Comparison of ENCODE assay signal across 16 mouse cellular contexts in genomic region chr1:193450814-193451213, GRCm38 (mm10).
DNase-seq lines count a peak whose midpoint lies in the region; ATAC-seq lines count a peak whose summit lies in the region.
"Had no signal": no experiment of that assay in that cellular context is flagged by ENCODE, and none has a peak within 500 bp of the region (broad histone marks: within the 10 kb centered on the region; RNA-seq: fewer than 3 reads in every experiment).

No protein-coding gene starts in this region.

- no peaks in the 10 kb centered on the region for H3K9me3 ChIP-seq in heart, embryonic 10.5 days
- H3K9me3 ChIP-seq in midbrain, embryonic 13.5 days, result no peaks in the 10 kb centered on the region
- H3K9me3 ChIP-seq in midbrain, embryonic 14.5 days (ENCODE audit: control insufficient read depth, low read length), result no peaks in the 10 kb centered on the region
- no peaks in the 10 kb centered on the region for H3K9me3 ChIP-seq in hindbrain, embryonic 16.5 days (ENCODE audit: control insufficient read depth, low read length)
- H3K9me3 ChIP-seq in liver, embryonic 11.5 days (ENCODE audit: control insufficient read depth, low read length), result no peaks in the 10 kb centered on the region
- H3K9me3 ChIP-seq: G1E; neural tube, embryonic 12.5 days had no signal

- peaks cover 37% of the 10 kb centered on the region for H3K4me1 ChIP-seq in heart, embryonic 10.5 days
- peaks cover 18% of the 10 kb centered on the region for H3K4me1 ChIP-seq in midbrain, embryonic 13.5 days (replicated peaks)
- peaks cover 21% of the 10 kb centered on the region for H3K4me1 ChIP-seq in midbrain, embryonic 14.5 days (ENCODE audit: control insufficient read depth, insufficient read depth, low read length)
- peaks cover 11% of the 10 kb centered on the region for H3K4me1 ChIP-seq in hindbrain, embryonic 16.5 days (ENCODE audit: control insufficient read depth, insufficient read depth, low read depth, low read length)
- no peaks in the 10 kb centered on the region; the same call in 1 of the 2 replicates for H3K4me1 ChIP-seq in liver, embryonic 11.5 days (replicated peaks; ENCODE audit: control insufficient read depth, insufficient read depth, low read length)

- no peaks in the 10 kb centered on the region for H3K36me3 ChIP-seq in heart, embryonic 10.5 days
- no peaks in the 10 kb centered on the region for H3K36me3 ChIP-seq in midbrain, embryonic 13.5 days
- H3K36me3 ChIP-seq in midbrain, embryonic 14.5 days (ENCODE audit: control insufficient read depth, insufficient read depth, low read length), result no peaks in the 10 kb centered on the region
- H3K36me3 ChIP-seq in hindbrain, embryonic 16.5 days (ENCODE audit: control insufficient read depth, insufficient read depth, low read length), result no peaks in the 10 kb centered on the region
- H3K36me3 ChIP-seq in liver, embryonic 11.5 days (ENCODE audit: control insufficient read depth, insufficient read depth, low read length), result no peaks in the 10 kb centered on the region
- H3K36me3 ChIP-seq: G1E; neural tube, embryonic 12.5 days had no signal

- WGBS in heart, embryonic 10.5 days, result 31% methylated on average over 3 of the region's 3 CpGs
- WGBS in midbrain, embryonic 13.5 days, result 34% methylated on average over 3 of the region's 3 CpGs
- WGBS in midbrain, embryonic 14.5 days, result 43% methylated on average over 3 of the region's 3 CpGs
- 29% methylated on average over 3 of the region's 3 CpGs for WGBS in hindbrain, embryonic 16.5 days
- WGBS in liver, embryonic 11.5 days, result 28% methylated on average over 3 of the region's 3 CpGs

- no peaks in the 10 kb centered on the region for H3K27me3 ChIP-seq in heart, embryonic 10.5 days (ENCODE audit: insufficient read depth, poor library complexity, severe bottlenecking)
- no peaks in the 10 kb centered on the region for H3K27me3 ChIP-seq in midbrain, embryonic 13.5 days
- H3K27me3 ChIP-seq in midbrain, embryonic 14.5 days (ENCODE audit: control insufficient read depth, insufficient read depth, low read length), result no peaks in the 10 kb centered on the region
- no peaks in the 10 kb centered on the region for H3K27me3 ChIP-seq in hindbrain, embryonic 16.5 days (replicated peaks; ENCODE audit: control insufficient read depth, insufficient read depth, low read length)
- no peaks in the 10 kb centered on the region for H3K27me3 ChIP-seq in liver, embryonic 11.5 days (replicated peaks; ENCODE audit: control insufficient read depth, insufficient read depth, low read length)
- H3K27me3 ChIP-seq: neural tube, embryonic 12.5 days had no signal

- no peak overlapping the region for H3K4me2 ChIP-seq in midbrain, embryonic 13.5 days (replicated peaks)
- H3K4me2 ChIP-seq in midbrain, embryonic 14.5 days (ENCODE audit: low read length), result no peak overlapping the region
- no peak overlapping the region for H3K4me2 ChIP-seq in hindbrain, embryonic 16.5 days (ENCODE audit: low read length)
- no peak overlapping the region for H3K4me2 ChIP-seq in liver, embryonic 11.5 days
- H3K4me2 ChIP-seq: neural tube, embryonic 12.5 days had no signal

- no peak overlapping the region for H3K4me3 ChIP-seq in heart, embryonic 10.5 days
- no peak overlapping the region for H3K4me3 ChIP-seq in midbrain, embryonic 13.5 days (replicated peaks)
- H3K4me3 ChIP-seq in midbrain, embryonic 14.5 days (replicated peaks; ENCODE audit: low read depth, low read length), result no peak overlapping the region
- no peak overlapping the region for H3K4me3 ChIP-seq in hindbrain, embryonic 16.5 days (ENCODE audit: low read length)
- H3K4me3 ChIP-seq in liver, embryonic 11.5 days (ENCODE audit: low read depth, low read length), result no peak overlapping the region
- H3K4me3 ChIP-seq: heart, adult 2 months; neural tube, embryonic 12.5 days had no signal

- ATAC-seq in midbrain, embryonic 13.5 days, result peak; percentile 53
- ATAC-seq in midbrain, embryonic 14.5 days (ENCODE audit: low FRiP score, low TSS enrichment), result no peak
- ATAC-seq in hindbrain, embryonic 16.5 days, result peak; percentile 16; the same call in 1 of the 2 replicates
- no peak for ATAC-seq in liver, embryonic 11.5 days (replicated peaks; ENCODE audit: low FRiP score)

- H3K27ac ChIP-seq in heart, embryonic 10.5 days, result peak overlapping the region; percentile 79; the same call in 1 of the 2 replicates
- 0 out of 2 replicates have a peak overlapping the region, but pooled peaks have one; percentile 26 for H3K27ac ChIP-seq in midbrain, embryonic 13.5 days
- H3K27ac ChIP-seq in midbrain, embryonic 14.5 days (replicated peaks; ENCODE audit: low read depth, low read length), result no peak overlapping the region
- no peak overlapping the region for H3K27ac ChIP-seq in hindbrain, embryonic 16.5 days (ENCODE audit: low read depth, low read length)
- H3K27ac ChIP-seq in liver, embryonic 11.5 days (ENCODE audit: low read depth, low read length), result no peak overlapping the region
- H3K27ac ChIP-seq: heart, adult 2 months; kidney, postnatal 0 days; neural tube, embryonic 12.5 days had no signal

- no peak overlapping the region for H3K9ac ChIP-seq in midbrain, embryonic 13.5 days (replicated peaks)
- no peak overlapping the region for H3K9ac ChIP-seq in midbrain, embryonic 14.5 days (replicated peaks; ENCODE audit: low read length)
- no peak overlapping the region for H3K9ac ChIP-seq in hindbrain, embryonic 16.5 days (ENCODE audit: low read depth, low read length)
- no peak overlapping the region for H3K9ac ChIP-seq in liver, embryonic 11.5 days (ENCODE audit: low read depth, low read length)
- H3K9ac ChIP-seq: neural tube, embryonic 12.5 days had no signal

- no peak for DNase-seq in heart, embryonic 10.5 days (ENCODE audit: low spot score)
- DNase-seq in heart, postnatal 25 days (ENCODE audit: low spot score), result no peak
- no peak for DNase-seq in midbrain, embryonic 14.5 days
- DNase-seq in thymus, postnatal 4 days, result peak; percentile 73
- DNase-seq in liver, embryonic 11.5 days (ENCODE audit: low spot score), result no peak
- no peak for DNase-seq in layer of hippocampus, adult 8-10 months (ENCODE audit: low spot score in 2 of 2)
- DNase-seq: cerebellum, adult 11-12 months; heart, adult 2 months; heart, postnatal 4 days; lung, adult 2 months; right cerebral cortex, postnatal 25 days had no signal

- intact Hi-C loops in heart, postnatal 25 days (cut with DNase I), result loop anchor here (2.0 to 5.0 kb wide), 2 partner anchors 64 to 251 kb away; no protein-coding TSS in a partner anchor

Comparison
In these comparisons a context has a peak if more than half of its experiments do, and no peak if none do; other contexts are left out.
1. H3K27ac ChIP-seq: peak in heart, embryonic 10.5 days (single experiment) and midbrain, embryonic 13.5 days (single experiment); none in midbrain, embryonic 14.5 days (single experiment), hindbrain, embryonic 16.5 days (single experiment) and liver, embryonic 11.5 days (single experiment).
2. ATAC-seq: peak in midbrain, embryonic 13.5 days (single experiment) and hindbrain, embryonic 16.5 days (single experiment); none in midbrain, embryonic 14.5 days (single experiment) and liver, embryonic 11.5 days (single experiment).